Mouse (Mus musculus) liver, postnatal 0 days (tissue): ENCODE measurements around the gene Scamp1. TPM values are rescaled to one million over a fixed set of nuclear protein-coding genes. Genes with fewer than 3 reads are reported as not detected.
A peak's percentile ranks its signal among the peaks of the same experiment; 100 is the strongest.

Experiments
- ATAC-seq: fragments of 200-750 bp; cut with Nextera tagmentation; 2 replicates; pipeline ENCODE4 v1.8.0; 2017; ENCODE audit warnings: mild to moderate bottlenecking, moderate library complexity
- DNase-seq: peaks from one replicate; pipeline ENCODE4 v3.0.0-alpha.2; 2016
- H3K27ac ChIP-seq: fragments of 300-500 bp; sonication (generic); 2 replicates; pipeline ENCODE4 v1.5.1; 2014; ENCODE audit warnings: antibody characterized with exemption, moderate library complexity, mild to moderate bottlenecking, low read depth
- H3K27me3 ChIP-seq: fragments of 300-500 bp; sonication (generic); 2 replicates; pipeline ENCODE4 v1.6.1; 2014; ENCODE audit warnings: low read length, control low read depth, mixed read lengths; ENCODE audit not compliant: insufficient read depth
- H3K36me3 ChIP-seq: fragments of 300-500 bp; sonication (generic); replicated peaks from 2 replicates; pipeline ENCODE4 v1.6.1; 2014; ENCODE audit warnings: mild to moderate bottlenecking, control low read depth, low read length, moderate library complexity, mixed read lengths; ENCODE audit not compliant: insufficient read depth
- H3K4me1 ChIP-seq: fragments of 300-500 bp; sonication (generic); 2 replicates; pipeline ENCODE4 v1.6.1; 2014; ENCODE audit warnings: antibody characterized with exemption, mild to moderate bottlenecking, control low read depth; ENCODE audit not compliant: insufficient read depth
- H3K4me2 ChIP-seq: fragments of 300-500 bp; sonication (generic); 2 replicates; pipeline ENCODE4 v1.6.1; 2014; ENCODE audit warnings: low read depth, mild to moderate bottlenecking, low read length, moderate library complexity, mixed read lengths
- H3K4me3 ChIP-seq: fragments of 300-500 bp; sonication (generic); 2 replicates; pipeline ENCODE4 v1.5.1; 2014; ENCODE audit warnings: low read depth, low read length
- H3K9ac ChIP-seq: fragments of 300-500 bp; sonication (generic); replicated peaks from 2 replicates; pipeline ENCODE4 v1.6.1; 2014; ENCODE audit warnings: mild to moderate bottlenecking, moderate library complexity
- H3K9me3 ChIP-seq: fragments of 300-500 bp; sonication (generic); 2 replicates; pipeline ENCODE4 v1.6.1; 2016; ENCODE audit warnings: mild to moderate bottlenecking, control low read depth, low read length, mixed read lengths
- CTCF ChIP-seq: sonication (generic); IDR thresholded peaks from 2 replicates; pipeline ENCODE4 v1.5.1; 2016; ENCODE audit warnings: antibody characterized with exemption, low read depth
- EP300 ChIP-seq: IDR thresholded peaks from 2 replicates; pipeline ENCODE4 v1.6.1; 2016; ENCODE audit warnings: antibody characterized with exemption, low read depth, mild to moderate bottlenecking
- WGBS: fragments of 180-500 bp; shearing (Covaris S2); extraction: QIAGEN DNeasy Blood & Tissue Kit; methylation state at CpG from one replicate; pipeline ENCODE4 v1.1.7; 2014; ENCODE audit not compliant: insufficient replicate concordance; 5-methylcytosine and 5-hydroxymethylcytosine counted together
- polyA plus RNA-seq: library from polyadenylated mRNA; unstranded; fragments of >200 nt; fragmentation: Nextera tagmentation; extraction: Ambion mirVana; gene quantifications from 2 replicates; pipeline ENCODE4 v1.2.1, GENCODE M21; 2015

Gene Scamp1
- polyA plus RNA-seq, 1 experiment from 2014 or later = 13.8 TPM

GRCm38 (mm10) chr13:94208892-94209291 lies 76.8 kb downstream of the Scamp1 start:
- TF ChIP-seq CTCF (peak; percentile 71), EP300 (no peak)
- DNase-seq (no peak), ATAC-seq (no peak)
- H3K27me3 ChIP-seq = no peaks in the 10 kb centered on the region
- peaks cover 20% of the 10 kb centered on the region for H3K36me3 ChIP-seq
- no peak overlapping the region for H3K27ac ChIP-seq
- no peak overlapping the region for H3K4me2 ChIP-seq
- no peak overlapping the region for H3K4me3 ChIP-seq
- H3K9ac ChIP-seq = no peak overlapping the region
- no peaks in the 10 kb centered on the region for H3K9me3 ChIP-seq
- H3K4me1 ChIP-seq = no peaks in the 10 kb centered on the region

DNA sequence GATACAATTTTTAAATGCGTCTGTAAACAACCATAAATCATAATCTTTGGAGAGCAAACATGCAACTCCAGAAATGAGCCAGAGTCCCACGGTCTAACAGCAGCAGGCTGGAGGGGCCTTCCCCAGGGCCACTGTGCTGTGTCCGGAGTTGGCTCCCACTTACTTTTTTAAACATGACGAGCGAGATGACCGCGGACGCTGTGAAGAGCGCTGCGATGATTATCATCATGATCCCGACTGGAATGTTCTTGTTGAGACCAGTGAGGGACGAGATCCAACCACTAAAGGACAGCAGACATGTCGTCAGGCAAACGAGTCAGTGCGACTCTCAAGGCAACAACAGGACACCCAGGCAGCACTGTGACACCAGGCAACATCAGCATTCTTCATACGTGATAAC lies 77.7 kb downstream of the Scamp1 start:
- H3K27me3 ChIP-seq = no peaks in the 10 kb centered on the region
- H3K4me2 ChIP-seq = no peak overlapping the region
- no peak overlapping the region for H3K4me3 ChIP-seq
- peaks cover 20% of the 10 kb centered on the region for H3K36me3 ChIP-seq
- no peak for TF ChIP-seq CTCF
- no peak for TF ChIP-seq EP300
- no peaks in the 10 kb centered on the region for H3K4me1 ChIP-seq
- no peak for ATAC-seq
- 88% methylated on average over 16 of the region's 16 CpGs for WGBS
- DNase-seq = no peak
- H3K27ac ChIP-seq = no peak overlapping the region
- no peak overlapping the region for H3K9ac ChIP-seq
- H3K9me3 ChIP-seq = no peaks in the 10 kb centered on the region

DNA sequence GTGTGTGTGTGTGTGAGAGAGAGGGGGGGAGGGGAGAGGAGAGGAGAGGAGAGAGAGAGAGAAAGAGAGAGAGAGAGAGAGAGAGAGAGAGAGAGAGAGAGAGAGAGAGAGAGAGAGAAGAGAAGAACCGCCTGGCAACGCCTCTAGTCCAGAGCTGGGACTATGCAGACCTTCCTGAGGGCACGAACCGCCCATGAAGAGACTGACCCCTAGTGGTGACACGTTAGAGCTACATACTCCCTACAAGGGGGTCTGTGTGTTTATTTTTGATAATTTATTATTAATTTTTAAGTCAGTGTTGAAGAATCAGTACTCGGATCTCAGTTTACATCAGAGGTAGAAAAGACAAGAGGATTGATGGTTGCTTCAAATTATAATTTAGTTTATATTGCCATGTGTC lies 80.4 kb downstream of the Scamp1 start:
- Histone ChIP-seq H3K4me2 (no peak overlapping the region), H3K27me3 (no peaks in the 10 kb centered on the region), H3K9me3 (no peaks in the 10 kb centered on the region), H3K9ac (no peak overlapping the region), H3K4me1 (no peaks in the 10 kb centered on the region), H3K4me3 (no peak overlapping the region), H3K36me3 (peaks cover 20% of the 10 kb centered on the region), H3K27ac (no peak overlapping the region)
- DNase-seq (peak; percentile 27), ATAC-seq (no peak)
- TF ChIP-seq CTCF = peak; percentile 86
- TF ChIP-seq EP300 = no peak
- 11% methylated on average over 6 of the region's 6 CpGs for WGBS

DNA sequence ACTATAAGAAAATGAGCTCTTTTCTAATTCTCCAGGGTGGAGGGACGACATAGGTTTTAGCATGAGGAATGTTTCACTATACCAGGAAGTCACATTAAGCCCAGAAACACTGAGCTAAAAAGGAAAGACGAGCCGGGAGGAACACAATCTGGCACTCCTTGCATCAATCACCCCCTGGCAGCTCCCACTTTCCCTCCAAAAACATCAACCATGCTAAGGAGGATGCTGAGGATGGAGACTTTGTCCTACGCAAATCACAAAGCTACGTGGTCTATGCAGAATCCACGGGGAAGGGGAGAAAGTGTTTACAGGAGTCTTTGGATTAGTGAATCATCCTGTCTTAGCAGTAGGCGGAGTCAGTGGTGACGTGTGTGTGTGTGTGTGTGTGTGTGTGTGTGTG lies 85.8 kb downstream of the Scamp1 start:
- no peak for DNase-seq
- TF ChIP-seq EP300 = no peak
- no peak for ATAC-seq
- Histone ChIP-seq H3K27me3 (no peaks in the 10 kb centered on the region), H3K36me3 (peaks cover 6% of the 10 kb centered on the region; the same call in 1 of the 2 replicates), H3K4me1 (no peaks in the 10 kb centered on the region), H3K9ac (no peak overlapping the region), H3K4me3 (no peak overlapping the region), H3K9me3 (no peaks in the 10 kb centered on the region), H3K27ac (no peak overlapping the region), H3K4me2 (no peak overlapping the region)
- 76% methylated on average over 8 of the region's 8 CpGs for WGBS

GRCm38 (mm10) chr13:94198616-94199015 lies 87.0 kb downstream of the Scamp1 start:
- ATAC-seq = no peak
- Histone ChIP-seq H3K27me3 (no peaks in the 10 kb centered on the region), H3K4me3 (no peak overlapping the region), H3K9ac (no peak overlapping the region), H3K4me1 (no peaks in the 10 kb centered on the region), H3K4me2 (no peak overlapping the region), H3K27ac (no peak overlapping the region), H3K9me3 (no peaks in the 10 kb centered on the region), H3K36me3 (0 out of 2 replicates have a peak, but pooled peaks cover 8% of the 10 kb centered on the region)
- no peak for TF ChIP-seq EP300
- TF ChIP-seq CTCF = no peak
- 76% methylated on average over 6 of the region's 6 CpGs for WGBS
- DNase-seq = no peak

DNA sequence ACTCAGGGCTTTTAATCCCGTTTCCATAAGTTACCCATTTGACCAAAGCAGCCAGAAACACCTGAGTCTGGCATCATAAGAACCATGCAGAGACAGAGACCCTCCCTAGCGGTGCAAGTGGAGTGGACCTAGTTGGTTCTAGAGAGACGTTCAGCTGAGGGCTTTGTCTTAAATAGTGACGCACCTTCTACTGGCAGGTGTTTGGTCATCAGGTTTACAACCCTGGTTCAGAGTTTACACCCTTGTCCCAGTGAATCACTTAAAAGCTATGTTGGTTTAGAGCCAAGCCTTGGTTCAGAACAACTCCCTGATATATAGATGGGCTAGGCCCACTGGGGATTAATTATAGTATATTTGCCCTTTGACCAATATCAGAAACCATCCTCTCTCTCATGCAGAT lies 92.4 kb downstream of the Scamp1 start:
- H3K4me3 ChIP-seq = no peak overlapping the region
- no peak for DNase-seq
- no peaks in the 10 kb centered on the region for H3K4me1 ChIP-seq
- H3K27me3 ChIP-seq = no peaks in the 10 kb centered on the region
- TF ChIP-seq EP300 (no peak), CTCF (no peak)
- no peak overlapping the region for H3K4me2 ChIP-seq
- H3K36me3 ChIP-seq = 0 out of 2 replicates have a peak, but pooled peaks cover 8% of the 10 kb centered on the region
- H3K9me3 ChIP-seq = no peaks in the 10 kb centered on the region
- 85% methylated on average over 4 of the region's 4 CpGs for WGBS
- no peak overlapping the region for H3K9ac ChIP-seq
- ATAC-seq = no peak
- no peak overlapping the region for H3K27ac ChIP-seq

DNA sequence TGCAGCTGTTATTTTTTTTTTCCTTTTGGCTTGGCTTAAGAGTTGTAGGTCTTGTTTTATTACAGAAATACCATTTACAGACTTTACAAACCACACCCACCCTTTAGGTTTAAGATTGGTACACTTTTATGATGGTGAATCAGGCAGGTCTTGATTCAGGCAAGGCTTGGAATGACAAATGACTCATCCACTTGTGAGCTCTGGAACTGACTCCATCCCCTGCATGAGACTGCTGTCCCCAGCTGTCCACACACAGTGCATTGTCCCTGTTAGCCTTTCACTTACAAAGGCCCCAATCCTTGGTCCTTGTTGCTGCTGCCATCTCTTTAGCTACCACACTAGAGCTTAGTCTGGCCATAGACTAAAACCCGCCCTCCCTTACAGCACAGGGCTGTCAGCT lies 95.3 kb downstream of the Scamp1 start:
- no peak overlapping the region for H3K27ac ChIP-seq
- WGBS = 90% methylated on average over 1 of the region's 1 CpGs
- no peaks in the 10 kb centered on the region for H3K27me3 ChIP-seq
- H3K4me2 ChIP-seq = no peak overlapping the region
- H3K36me3 ChIP-seq = 0 out of 2 replicates have a peak, but pooled peaks cover 3% of the 10 kb centered on the region
- no peak overlapping the region for H3K9ac ChIP-seq
- ATAC-seq (no peak), DNase-seq (no peak)
- no peak overlapping the region for H3K4me3 ChIP-seq
- H3K4me1 ChIP-seq = no peaks in the 10 kb centered on the region
- H3K9me3 ChIP-seq = no peaks in the 10 kb centered on the region
- TF ChIP-seq EP300 = no peak
- no peak for TF ChIP-seq CTCF
